Mouse (Mus musculus) cerebellum, adult 2 months (tissue): ENCODE results near the gene Hist1h2bl. TPM values are rescaled to one million over a fixed set of nuclear protein-coding genes. Genes with fewer than 3 reads are reported as not detected.
"Not testable (repeated sequence)": the region's sequence is repeated elsewhere in the genome, so short reads cannot be mapped to it uniquely, and the experiment has no call there.

Source experiments
- DNase-seq, 2 experiments: peaks; one replicate each; pipeline ENCODE4 v3.0.0; 2021
- H3K27ac ChIP-seq: fragments of 200-500 bp; 2 replicates; pipeline ENCODE4 v1.5.1; 2012; ENCODE audit warnings: low read length, control low read depth, inconsistent platforms; ENCODE audit not compliant: insufficient read depth
- H3K27me3 ChIP-seq: fragments of 200-500 bp; 2 replicates; pipeline ENCODE4 v1.6.1; 2012; ENCODE audit warnings: inconsistent platforms, mild to moderate bottlenecking, low read length, moderate library complexity; ENCODE audit not compliant: control insufficient read depth, insufficient read depth
- H3K4me1 ChIP-seq: fragments of 200-500 bp; 2 replicates; pipeline ENCODE4 v1.6.1; 2011; ENCODE audit warnings: low read length; ENCODE audit not compliant: control insufficient read depth, insufficient read depth
- H3K4me3 ChIP-seq: fragments of 200-500 bp; replicated peaks from 2 replicates; pipeline ENCODE3; 2011; ENCODE audit warnings: mild to moderate bottlenecking, low read depth, low read length, control low read depth; ENCODE audit not compliant: insufficient read depth
- CTCF ChIP-seq: fragments of 200-500 bp; IDR thresholded peaks from 2 replicates; pipeline ENCODE4 v1.5.1; 2011; ENCODE audit warnings: low read depth, mild to moderate bottlenecking, control low read depth, low read length, moderate library complexity, borderline replicate concordance; ENCODE audit not compliant: insufficient read depth
- POLR2A ChIP-seq: fragments of 200-500 bp; IDR thresholded peaks from 2 replicates; pipeline ENCODE4 v1.6.1; 2011; ENCODE audit warnings: low read length, control low read depth, borderline replicate concordance; ENCODE audit not compliant: insufficient read depth
- WGBS: fragments of 180-500 bp; shearing (Covaris S2); methylation state at CpG from one replicate; pipeline ENCODE4 v1.1.7; 2018; 5-methylcytosine and 5-hydroxymethylcytosine counted together
- polyA plus RNA-seq: library from polyadenylated mRNA; depleted of rRNA; stranded (reverse); fragments of >200 nt; gene quantifications from 2 replicates; pipeline ENCODE4 v1.2.3, GENCODE M21; 2012; rRNA removed

Hist1h2bl gene
- polyA plus RNA-seq = not detected in 2 replicates

DNA sequence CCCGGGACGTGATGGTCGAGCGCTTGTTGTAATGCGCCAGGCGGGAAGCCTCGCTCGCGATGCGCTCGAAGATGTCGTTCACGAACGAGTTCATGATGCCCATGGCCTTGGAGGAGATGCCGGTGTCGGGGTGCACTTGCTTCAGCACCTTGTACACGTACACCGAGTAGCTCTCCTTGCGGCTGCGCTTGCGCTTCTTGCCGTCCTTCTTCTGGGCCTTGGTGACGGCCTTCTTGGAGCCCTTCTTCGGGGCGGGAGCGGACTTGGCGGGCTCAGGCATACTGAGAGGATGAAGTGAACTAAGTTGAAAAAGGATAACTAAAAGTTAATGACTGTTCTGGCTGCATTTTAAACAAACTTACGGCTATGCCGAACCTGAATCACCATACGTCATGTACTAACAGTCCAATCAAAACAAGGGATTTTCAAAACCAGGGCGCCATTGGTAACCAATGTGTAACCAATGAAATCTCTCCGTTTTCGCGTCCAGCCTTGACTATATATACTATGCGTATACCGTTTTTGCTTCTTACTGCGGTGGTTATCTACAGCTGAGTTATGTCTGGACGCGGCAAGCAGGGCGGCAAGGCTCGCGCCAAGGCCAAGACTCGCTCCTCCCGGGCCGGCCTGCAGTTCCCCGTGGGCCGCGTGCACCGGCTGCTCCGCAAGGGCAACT is at the start of gene Hist1h2bl, which contains the start of gene Hist1h2ai:
TSS of gene Hist1h2bl (minus strand) at position 280 of the 676 bp plus-strand sequence.
TSS of gene Hist1h2ai (plus strand) at position 559 of the 676 bp plus-strand sequence.
- peak; percentile 90 for TF ChIP-seq POLR2A
- H3K27ac ChIP-seq, H3K4me1 ChIP-seq, H3K27me3 ChIP-seq: not testable (repeated sequence)
- peak; percentile 84 to 94 for DNase-seq
- peak within 1 kb of the TSS; percentile 78 for H3K4me3 ChIP-seq
- WGBS = 2% methylated on average over 39 of the region's 50 CpGs

DNA sequence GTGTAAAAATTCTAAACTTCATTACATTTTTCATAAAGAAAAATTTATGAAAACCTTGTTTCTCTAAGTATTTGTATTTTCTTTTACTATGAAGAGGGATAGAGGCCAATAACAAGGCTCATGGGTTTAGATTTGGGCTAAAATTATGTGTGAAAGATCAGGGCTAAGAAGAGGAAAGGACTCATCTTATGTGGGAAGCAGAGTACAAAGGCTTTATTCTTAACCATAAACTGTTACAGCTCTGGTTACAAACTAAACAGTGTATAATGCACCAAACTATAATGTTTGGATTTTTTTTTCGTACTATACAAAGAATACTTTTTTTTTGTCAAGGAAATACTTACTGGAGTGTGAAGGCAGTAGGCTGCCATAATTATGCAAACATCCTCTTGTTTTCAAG is 39.8 kb upstream of the Hist1h2bl start:
- Histone ChIP-seq H3K4me3 (no peak overlapping the region), H3K4me1 (no peaks in the 10 kb centered on the region), H3K27ac (no peak overlapping the region), H3K27me3 (no peaks in the 10 kb centered on the region)
- 57% methylated on average over 1 of the region's 1 CpGs for WGBS
- TF ChIP-seq POLR2A = no peak
- no peak for TF ChIP-seq CTCF
- no peak for DNase-seq

DNA sequence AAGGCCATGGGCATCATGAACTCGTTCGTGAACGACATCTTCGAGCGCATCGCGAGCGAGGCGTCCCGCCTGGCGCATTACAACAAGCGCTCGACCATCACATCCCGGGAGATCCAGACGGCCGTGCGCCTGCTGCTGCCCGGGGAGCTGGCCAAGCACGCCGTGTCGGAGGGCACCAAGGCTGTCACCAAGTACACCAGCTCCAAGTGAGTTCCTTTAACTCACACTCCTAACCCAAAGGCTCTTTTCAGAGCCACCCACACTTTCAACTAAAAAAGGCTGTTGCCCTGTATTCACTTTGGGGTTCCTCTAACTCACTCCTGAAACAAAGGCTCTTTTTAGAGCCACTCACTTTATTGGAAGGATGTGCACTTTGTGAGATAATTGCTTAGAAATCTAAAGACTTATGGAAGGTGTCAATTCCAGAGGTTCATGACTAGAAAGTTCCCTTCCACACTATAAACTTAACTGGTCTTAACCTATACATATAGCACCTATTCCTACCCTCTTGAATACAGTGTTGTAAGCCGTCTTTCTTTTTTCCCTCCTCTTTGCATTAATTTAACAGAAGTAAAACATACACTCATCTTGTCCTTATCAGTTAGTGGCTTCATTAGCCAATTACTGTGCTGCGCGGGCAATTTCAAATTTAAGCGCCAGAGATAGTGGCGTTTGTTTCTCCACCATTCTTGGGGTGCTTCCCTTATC is 38.5 kb upstream of the Hist1h2bl start:
- H3K27me3 ChIP-seq, H3K4me1 ChIP-seq, H3K27ac ChIP-seq: not testable (repeated sequence)
- DNase-seq = peak in 1 of 2 experiments; percentile 23
- H3K4me3 ChIP-seq = peak overlapping the region; percentile 26
- 1% methylated on average over 23 of the region's 26 CpGs for WGBS

DNA sequence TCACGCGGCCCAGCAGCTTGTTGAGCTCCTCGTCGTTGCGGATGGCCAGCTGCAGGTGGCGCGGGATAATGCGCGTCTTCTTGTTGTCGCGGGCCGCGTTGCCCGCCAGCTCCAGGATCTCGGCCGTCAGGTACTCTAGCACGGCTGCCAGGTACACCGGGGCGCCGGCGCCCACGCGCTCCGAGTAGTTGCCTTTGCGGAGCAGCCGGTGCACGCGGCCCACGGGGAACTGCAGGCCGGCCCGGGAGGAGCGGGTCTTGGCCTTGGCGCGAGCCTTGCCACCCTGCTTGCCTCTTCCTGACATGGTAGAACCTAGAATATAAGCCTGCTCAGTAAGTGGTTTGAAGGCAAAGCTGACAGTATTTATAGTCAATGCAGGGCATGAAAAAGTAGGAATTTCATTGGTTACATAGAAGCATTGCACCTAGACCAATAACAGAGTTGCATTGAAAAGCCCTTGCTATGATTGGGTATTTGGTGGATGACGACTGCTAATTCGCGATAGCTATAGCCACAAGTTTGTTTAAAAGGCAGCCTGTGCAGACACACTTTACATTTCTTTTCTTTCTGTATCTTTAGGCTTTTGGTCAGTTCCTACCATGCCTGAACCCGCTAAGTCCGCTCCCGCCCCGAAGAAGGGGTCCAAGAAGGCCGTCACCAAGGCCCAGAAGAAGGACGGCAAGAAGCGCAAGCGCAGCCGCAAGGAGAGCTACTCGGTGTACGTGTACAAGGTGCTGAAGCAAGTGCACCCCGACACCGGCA is 37.8 kb upstream of the Hist1h2bl start, which contains the start of the genes Hist1h2ak and Hist1h2bn:
TSS of gene Hist1h2ak (minus strand) at position 304 of the 762 bp plus-strand sequence.
TSS of gene Hist1h2bn (plus strand) at position 600 of the 762 bp plus-strand sequence.
- WGBS = under 1% methylated on average over 47 of the region's 50 CpGs
- not testable (repeated sequence) for H3K4me1 ChIP-seq, H3K27me3 ChIP-seq
- peak; percentile 76 to 91 for DNase-seq
- Histone ChIP-seq H3K4me3 (peak within 1 kb of the TSS; percentile 86), H3K27ac (peak within 1 kb of the TSS; percentile 57)
- 0 out of 2 replicates have a peak, but pooled peaks have one; percentile 39 for TF ChIP-seq POLR2A

DNA sequence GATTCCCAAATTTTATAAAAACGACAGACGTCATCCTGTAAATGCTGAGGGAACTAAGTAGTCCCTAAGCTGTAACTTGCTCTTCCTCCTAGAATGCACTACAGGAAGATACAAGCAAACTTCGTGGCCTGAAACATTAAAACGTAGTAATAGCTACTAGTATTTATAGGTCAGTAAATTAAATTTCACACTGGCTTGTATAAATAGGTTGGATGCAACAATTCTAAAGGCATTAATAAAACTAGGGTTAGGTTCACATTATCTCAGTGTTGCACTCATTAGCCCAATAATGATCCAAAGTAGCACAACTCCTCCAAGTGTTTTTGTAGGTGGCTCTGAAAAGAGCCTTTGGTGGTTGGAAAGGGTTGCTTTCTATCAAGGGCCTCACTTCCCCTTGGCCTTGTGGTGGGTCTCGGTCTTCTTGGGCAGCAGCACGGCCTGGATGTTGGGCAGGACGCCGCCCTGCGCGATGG is 37.1 kb upstream of the Hist1h2bl start:
- Histone ChIP-seq H3K4me3 (peak overlapping the region; percentile 47), H3K27ac (peak overlapping the region; percentile 57), H3K4me1 (no peaks in the 10 kb centered on the region), H3K27me3 (no peaks in the 10 kb centered on the region)
- no peak for DNase-seq
- 4% methylated on average over 10 of the region's 10 CpGs for WGBS
- no peak for TF ChIP-seq CTCF
- no peak for TF ChIP-seq POLR2A

DNA sequence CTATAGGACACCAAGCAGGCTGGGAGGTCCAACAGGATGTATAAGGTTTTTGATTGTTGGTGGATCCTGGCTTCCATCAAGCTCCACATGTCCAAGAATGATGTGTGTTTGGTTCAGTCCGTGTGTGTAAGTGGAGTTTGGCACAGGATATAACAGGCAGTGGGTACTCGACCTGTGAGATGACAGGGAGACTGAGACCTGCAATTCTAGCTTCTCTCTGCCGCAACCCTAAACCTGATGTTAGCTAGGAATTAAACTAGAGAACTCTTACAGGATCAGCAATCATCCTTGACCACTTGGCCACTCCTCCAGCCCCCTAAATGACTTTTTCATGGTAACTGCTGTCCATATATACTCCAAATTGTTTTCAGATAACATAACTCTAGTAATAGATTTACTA is 36.4 kb upstream of the Hist1h2bl start:
- 30% methylated on average over 3 of the region's 3 CpGs for WGBS
- no peak for DNase-seq
- TF ChIP-seq POLR2A = no peak
- TF ChIP-seq CTCF = no peak
- no peak overlapping the region for H3K27ac ChIP-seq
- no peaks in the 10 kb centered on the region for H3K4me1 ChIP-seq
- H3K27me3 ChIP-seq = no peaks in the 10 kb centered on the region
- no peak overlapping the region for H3K4me3 ChIP-seq

DNA sequence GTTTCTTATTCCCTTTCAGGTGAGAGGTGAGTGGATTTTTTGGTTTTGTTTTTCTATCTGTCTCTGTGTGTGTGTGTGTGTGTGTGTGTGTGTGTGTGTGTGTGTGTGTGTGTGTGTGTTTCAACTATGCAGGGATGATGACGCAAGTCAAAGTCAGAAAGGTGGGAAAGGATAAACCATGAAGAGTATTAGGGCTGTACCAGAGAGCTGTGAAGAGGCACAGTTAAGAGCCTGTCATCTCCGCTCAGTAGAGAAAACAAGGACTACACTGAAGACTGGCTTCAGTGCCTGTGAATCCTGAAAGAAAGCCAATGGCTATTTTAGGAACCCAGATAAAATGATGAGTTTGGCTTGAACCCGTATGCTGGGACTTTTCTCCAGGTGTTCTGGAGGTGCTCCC is 35.9 kb upstream of the Hist1h2bl start:
- Histone ChIP-seq H3K27ac (no peak overlapping the region), H3K27me3 (no peaks in the 10 kb centered on the region), H3K4me3 (no peak overlapping the region), H3K4me1 (no peaks in the 10 kb centered on the region)
- TF ChIP-seq CTCF (no peak), POLR2A (no peak)
- WGBS = 50% methylated on average over 3 of the region's 3 CpGs
- DNase-seq = no peak
